Mouse (Mus musculus): ENCODE data around the gene Tnf. TPM values are rescaled to one million over a fixed set of nuclear protein-coding genes. Genes with fewer than 3 reads are reported as not detected.

Tnf gene
- total and polyA plus RNA-seq, 3 experiments, result 0.34 to 0.80 TPM; not detected in 1

DNA sequence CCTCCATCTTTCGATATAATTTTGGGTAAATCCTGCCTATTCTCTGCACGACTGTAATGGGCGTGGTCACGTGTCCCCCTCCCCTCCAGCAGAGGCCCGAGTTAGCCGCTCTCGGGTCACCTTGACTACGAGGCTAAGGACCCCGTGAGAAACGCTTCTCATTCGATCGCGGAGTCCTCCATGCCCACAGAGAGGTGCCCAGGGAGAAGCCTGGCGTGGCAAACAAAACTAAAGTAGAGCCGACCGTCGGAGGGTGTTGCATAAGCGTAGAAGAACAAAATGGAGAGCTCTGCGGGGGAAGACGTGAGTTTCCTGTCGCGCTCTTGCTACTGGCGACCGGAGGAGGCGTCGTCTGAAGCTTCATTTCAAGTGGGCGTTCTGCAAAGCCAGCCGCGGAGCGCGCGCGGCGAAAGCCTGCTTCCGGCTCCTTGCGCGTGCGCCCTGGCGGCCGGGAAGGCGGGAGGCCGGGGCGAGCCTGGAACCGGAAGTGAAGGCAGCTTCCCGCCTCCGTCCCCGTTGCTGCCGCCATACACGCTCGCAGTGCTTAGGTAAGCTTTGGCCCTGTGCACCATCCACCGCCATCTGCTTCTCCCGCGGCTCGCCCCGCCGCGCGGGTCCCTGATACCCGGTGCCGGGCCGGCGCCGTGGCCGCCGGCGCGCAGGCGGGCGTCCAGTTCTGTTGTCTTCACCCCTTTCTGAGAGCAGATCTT is 39.7 kb upstream of the Tnf start, which contains the start of gene Ddx39b:
Gene Ddx39b (plus strand): TSS at position 442 of the 710 bp plus-strand sequence.
- TF ChIP-seq POLR2A (IDR thresholded peaks at IDR 0.05; ENCODE audit: insufficient read depth, low read depth, low read length) (peak; percentile 90), CTCF (IDR thresholded peaks at IDR 0.05) (peak; percentile 36), EP300 (IDR thresholded peaks at IDR 0.05; ENCODE audit: insufficient read depth, low read depth, low read length) (peak; percentile 88)
- H3K4me3 ChIP-seq, result peak within 1 kb of the TSS; percentile 77
- H3K79me2 ChIP-seq (replicated peaks; ENCODE audit: control insufficient read depth, insufficient read depth, low read length), result peaks cover 4% of the 10 kb centered on the region
- H3K36me3 ChIP-seq (ENCODE audit: control insufficient read depth, insufficient read depth, low read length), result peaks cover 21% of the 10 kb centered on the region
- peak; percentile 96 to 98 for DNase-seq
- under 1% methylated on average over 68 of the region's 69 CpGs for WGBS
- H3K27ac ChIP-seq, result peak within 1 kb of the TSS; percentile 98
- intact Hi-C loops (cut with DNase I), result loop anchor here (5.0 to 10.0 kb wide), 2 partner anchors 239 to 407 kb away; partner anchors contain the start of genes Dxo, Stk19 and Vars
- no peaks in the 10 kb centered on the region for H3K27me3 ChIP-seq (ENCODE audit: control insufficient read depth, insufficient read depth, low read length)
- H3K4me1 ChIP-seq (ENCODE audit: control insufficient read depth, insufficient read depth, low read length), result peaks cover 18% of the 10 kb centered on the region
- peak within 1 kb of the TSS; percentile 91 for H3K9ac ChIP-seq (ENCODE audit: low read depth, low read length)

DNA sequence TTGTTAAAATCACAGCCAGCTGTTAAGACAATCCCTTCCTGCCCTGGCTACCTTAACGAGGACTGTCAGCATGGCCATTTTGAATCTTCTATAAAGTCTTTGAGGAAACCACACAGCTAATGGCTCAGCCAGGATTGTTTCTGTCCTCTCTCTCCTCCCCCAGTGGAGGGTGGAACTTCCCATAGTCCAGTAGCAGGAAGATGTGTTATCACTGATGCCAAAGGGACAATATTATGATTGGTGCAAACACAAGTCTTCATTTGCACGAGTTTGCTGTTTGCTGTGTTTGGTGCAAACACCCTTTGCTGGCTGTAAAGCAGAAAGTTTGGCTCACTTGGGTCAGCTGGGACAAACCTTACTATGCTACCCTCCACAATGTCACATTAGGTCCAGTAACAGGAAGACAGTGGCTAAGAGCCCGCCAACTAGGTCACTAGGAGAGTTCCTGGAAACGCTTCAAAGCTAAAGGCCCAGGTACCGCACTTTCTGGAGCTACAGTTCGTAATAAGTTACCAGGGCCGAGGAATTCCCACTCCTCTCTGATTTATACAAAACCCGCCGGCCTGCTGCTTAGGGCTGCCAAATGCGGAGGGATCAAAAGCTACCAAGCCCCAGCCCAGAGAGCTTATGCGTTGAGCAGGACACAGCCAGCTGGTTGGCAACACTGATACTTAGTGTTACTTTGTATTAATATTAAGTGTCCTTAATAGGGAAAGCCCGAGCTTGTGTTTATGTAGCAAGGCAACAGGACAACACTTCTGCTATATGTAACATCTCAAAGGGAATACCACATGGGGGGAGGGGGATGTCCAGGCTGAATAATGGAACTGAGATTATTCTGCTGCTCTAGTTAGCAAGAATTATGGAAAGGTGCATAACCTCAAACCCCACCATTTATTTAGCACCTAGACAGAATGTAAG is 38.8 kb upstream of the Tnf start:
- Histone ChIP-seq H3K27me3 (ENCODE audit: control insufficient read depth, insufficient read depth, low read length) (no peaks in the 10 kb centered on the region), H3K36me3 (ENCODE audit: control insufficient read depth, insufficient read depth, low read length) (peaks cover 19% of the 10 kb centered on the region), H3K4me3 (peak overlapping the region; percentile 77), H3K4me1 (ENCODE audit: control insufficient read depth, insufficient read depth, low read length) (peaks cover 15% of the 10 kb centered on the region), H3K9ac (ENCODE audit: low read depth, low read length) (peak overlapping the region; percentile 63; the same call in 1 of the 2 replicates), H3K27ac (peak overlapping the region; percentile 98), H3K79me2 (replicated peaks; ENCODE audit: control insufficient read depth, insufficient read depth, low read length) (peaks cover 4% of the 10 kb centered on the region)
- intact Hi-C loops (cut with DNase I), result loop anchor here (5.0 to 10.0 kb wide), 2 partner anchors 238 to 406 kb away; partner anchors contain the start of genes Dxo, Stk19 and Vars
- no peak for DNase-seq
- TF ChIP-seq CTCF (IDR thresholded peaks at IDR 0.05), result no peak
- TF ChIP-seq POLR2A (IDR thresholded peaks at IDR 0.05; ENCODE audit: insufficient read depth, low read depth, low read length), result no peak
- TF ChIP-seq EP300 (IDR thresholded peaks at IDR 0.05; ENCODE audit: insufficient read depth, low read depth, low read length), result no peak
- 21% methylated on average over 12 of the region's 12 CpGs for WGBS

DNA sequence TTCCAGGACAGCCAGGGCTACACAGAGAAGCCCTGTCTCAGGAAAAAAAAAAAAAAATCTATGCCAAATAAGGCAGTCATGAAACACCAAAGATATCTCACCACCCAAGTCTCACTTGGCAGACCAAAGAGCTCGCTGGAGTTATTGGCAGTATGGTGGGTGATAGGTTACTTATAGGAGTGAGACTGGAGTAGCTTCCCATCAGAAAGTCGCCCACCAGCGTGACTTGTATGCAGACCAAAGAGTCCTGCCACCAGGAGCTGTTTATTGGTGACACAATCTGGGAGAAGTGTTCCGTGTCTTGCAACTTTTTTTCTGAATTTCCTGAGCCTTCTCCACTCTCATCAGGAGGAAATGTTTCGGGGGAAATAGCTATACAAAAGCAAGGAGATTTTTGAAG is 37.9 kb upstream of the Tnf start:
- no peak for DNase-seq
- Histone ChIP-seq H3K27ac (peak overlapping the region; percentile 98; the same call in 1 of the 2 replicates), H3K79me2 (replicated peaks; ENCODE audit: control insufficient read depth, insufficient read depth, low read length) (peaks cover 4% of the 10 kb centered on the region), H3K9ac (ENCODE audit: low read depth, low read length) (no peak overlapping the region), H3K4me3 (no peak overlapping the region), H3K27me3 (ENCODE audit: control insufficient read depth, insufficient read depth, low read length) (no peaks in the 10 kb centered on the region), H3K4me1 (ENCODE audit: control insufficient read depth, insufficient read depth, low read length) (peaks cover 14% of the 10 kb centered on the region), H3K36me3 (ENCODE audit: control insufficient read depth, insufficient read depth, low read length) (peaks cover 13% of the 10 kb centered on the region)
- TF ChIP-seq EP300 (IDR thresholded peaks at IDR 0.05; ENCODE audit: insufficient read depth, low read depth, low read length), result no peak
- TF ChIP-seq CTCF (IDR thresholded peaks at IDR 0.05), result no peak
- no peak for TF ChIP-seq POLR2A (IDR thresholded peaks at IDR 0.05; ENCODE audit: insufficient read depth, low read depth, low read length)
- 62% methylated on average over 5 of the region's 5 CpGs for WGBS
- intact Hi-C loops (cut with DNase I), result loop anchor here (5.0 to 10.0 kb wide), 5 partner anchors 117 to 405 kb away; partner anchors contain the start of genes Csnk2b, Dxo, Gpank1 and Nelfe

DNA sequence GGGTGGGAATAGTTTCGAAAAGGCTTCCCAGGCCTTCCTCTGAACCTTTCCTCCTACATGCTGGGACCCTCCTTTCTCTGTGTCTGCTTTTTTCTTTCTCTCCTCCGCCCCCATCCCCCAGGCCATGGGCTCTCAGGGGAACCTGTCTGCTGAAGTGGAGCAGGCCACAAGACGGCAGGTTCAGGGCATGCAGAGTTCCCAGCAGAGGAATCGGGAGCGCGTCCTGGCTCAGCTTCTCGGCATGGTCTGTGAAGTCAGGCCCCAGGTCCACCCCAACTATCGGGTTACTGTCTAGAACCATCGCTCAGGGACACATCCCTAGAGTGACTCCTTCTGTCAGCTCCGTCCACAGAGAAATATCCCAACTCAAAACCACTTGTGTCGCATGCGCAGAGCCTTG is 35.7 kb upstream of the Tnf start:
- Histone ChIP-seq H3K4me1 (ENCODE audit: control insufficient read depth, insufficient read depth, low read length) (peaks cover 7% of the 10 kb centered on the region), H3K36me3 (ENCODE audit: control insufficient read depth, insufficient read depth, low read length) (no peaks in the 10 kb centered on the region), H3K79me2 (replicated peaks; ENCODE audit: control insufficient read depth, insufficient read depth, low read length) (no peaks in the 10 kb centered on the region; the same call in 1 of the 2 replicates), H3K4me3 (no peak overlapping the region), H3K9ac (ENCODE audit: low read depth, low read length) (no peak overlapping the region), H3K27ac (no peak overlapping the region), H3K27me3 (ENCODE audit: control insufficient read depth, insufficient read depth, low read length) (no peaks in the 10 kb centered on the region)
- intact Hi-C loops (cut with DNase I), result loop anchor here (2.0 to 10.0 kb wide), 4 partner anchors 71 to 383 kb away; partner anchors contain the start of genes Csnk2b, Gpank1, Nelfe and Skiv2l
- TF ChIP-seq EP300 (IDR thresholded peaks at IDR 0.05; ENCODE audit: insufficient read depth, low read depth, low read length) (no peak), CTCF (IDR thresholded peaks at IDR 0.05) (no peak), POLR2A (IDR thresholded peaks at IDR 0.05; ENCODE audit: insufficient read depth, low read depth, low read length) (no peak)
- 90% methylated on average over 12 of the region's 12 CpGs for WGBS
- no peak for DNase-seq

DNA sequence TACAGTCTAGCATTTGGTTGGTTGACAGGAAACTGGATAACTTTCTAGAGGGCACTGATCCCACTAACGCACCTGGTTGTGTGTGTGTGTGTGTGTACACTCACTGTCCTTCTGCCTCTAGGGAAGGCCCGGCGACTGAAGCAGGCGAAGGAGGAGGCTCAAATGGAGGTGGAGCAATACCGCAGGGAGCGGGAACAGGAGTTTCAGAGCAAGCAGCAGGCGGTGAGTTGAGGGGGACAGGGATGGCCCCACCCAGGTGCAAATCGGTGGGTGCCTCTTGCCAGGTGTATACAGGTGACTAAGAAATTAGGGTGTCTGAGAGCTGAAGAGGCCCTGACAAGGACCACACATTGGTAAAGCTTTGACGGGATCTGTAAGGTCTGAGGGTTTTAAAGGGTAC is 35.2 kb upstream of the Tnf start:
- intact Hi-C loops (cut with DNase I), result loop anchor here (2.0 to 10.0 kb wide), 4 partner anchors 70 to 382 kb away; partner anchors contain the start of genes Csnk2b, Gpank1, Nelfe and Skiv2l
- Histone ChIP-seq H3K79me2 (replicated peaks; ENCODE audit: control insufficient read depth, insufficient read depth, low read length) (no peaks in the 10 kb centered on the region; the same call in 1 of the 2 replicates), H3K36me3 (ENCODE audit: control insufficient read depth, insufficient read depth, low read length) (no peaks in the 10 kb centered on the region), H3K4me3 (no peak overlapping the region), H3K27me3 (ENCODE audit: control insufficient read depth, insufficient read depth, low read length) (no peaks in the 10 kb centered on the region), H3K9ac (ENCODE audit: low read depth, low read length) (no peak overlapping the region), H3K4me1 (ENCODE audit: control insufficient read depth, insufficient read depth, low read length) (peaks cover 8% of the 10 kb centered on the region), H3K27ac (no peak overlapping the region)
- DNase-seq, result no peak
- WGBS, result 79% methylated on average over 9 of the region's 9 CpGs
- TF ChIP-seq EP300 (IDR thresholded peaks at IDR 0.05; ENCODE audit: insufficient read depth, low read depth, low read length) (no peak), CTCF (IDR thresholded peaks at IDR 0.05) (no peak), POLR2A (IDR thresholded peaks at IDR 0.05; ENCODE audit: insufficient read depth, low read depth, low read length) (no peak)
